11 mouse cellular contexts compared by ENCODE assay signal in genomic region chrX:140857445-140857844, GRCm38 (mm10). TPM values are rescaled to one million over a fixed set of nuclear protein-coding genes. Genes with fewer than 3 reads are reported as not detected.
DNase-seq lines count a peak whose midpoint lies in the region; ATAC-seq and TF ChIP-seq lines count a peak whose summit lies in the region.
"Had no signal": no experiment of that assay in that cellular context is flagged by ENCODE, and none has a peak within 500 bp of the region (broad histone marks: within the 10 kb centered on the region; RNA-seq: fewer than 3 reads in every experiment).

No protein-coding gene starts in this region.

- H3K9ac ChIP-seq in forebrain, embryonic 14.5 days (ENCODE audit: low read length), result no peak overlapping the region
- no peak overlapping the region for H3K9ac ChIP-seq in forebrain, embryonic 13.5 days
- no peak overlapping the region for H3K9ac ChIP-seq in liver, postnatal 0 days (replicated peaks)
- H3K9ac ChIP-seq in liver, embryonic 12.5 days, result no peak overlapping the region

- peak; percentile 49 for TF ChIP-seq CTCF in liver, postnatal 0 days (IDR thresholded peaks at IDR 0.05; ENCODE audit: low read depth)
- TF ChIP-seq CTCF in brain, embryonic 14.5 days (IDR thresholded peaks at IDR 0.05; ENCODE audit: borderline replicate concordance, extremely low read depth, insufficient read depth, insufficient read length), result peak; percentile 36; the same call in 1 of the 2 replicates

- no peak; the same call in 1 of the 2 replicates for ATAC-seq in forebrain, embryonic 14.5 days
- no peak for ATAC-seq in forebrain, embryonic 13.5 days
- ATAC-seq in liver, postnatal 0 days, result no peak
- no peak for ATAC-seq in liver, embryonic 12.5 days
- peak; percentile 57 for ATAC-seq in megakaryocyte progenitor cell, adult 5-6 weeks (replicated peaks; ENCODE audit: poor library complexity)

- no peak overlapping the region for H3K4me3 ChIP-seq in forebrain, embryonic 14.5 days (ENCODE audit: low read depth, low read length)
- no peak overlapping the region for H3K4me3 ChIP-seq in forebrain, embryonic 13.5 days
- no peak overlapping the region for H3K4me3 ChIP-seq in liver, postnatal 0 days (ENCODE audit: low read depth, low read length)
- no peak overlapping the region for H3K4me3 ChIP-seq in liver, embryonic 12.5 days

- peak; percentile 35 for DNase-seq in forebrain, embryonic 14.5 days (ENCODE audit: low spot score)
- no peak for DNase-seq in liver, postnatal 0 days
- DNase-seq in brain, embryonic 14.5 days (ENCODE audit: low read depth), result peak; percentile 29
- no peak for DNase-seq in heart, adult 8-10 months (ENCODE audit: low spot score)
- no peak for DNase-seq in testis, postnatal 14 days (ENCODE audit: low spot score)
- DNase-seq: cerebellum, adult 8-10 months; gastrocnemius, postnatal 25 days had no signal

- WGBS in forebrain, embryonic 14.5 days, result 36% methylated on average over 2 of the region's 2 CpGs
- 42% methylated on average over 2 of the region's 2 CpGs for WGBS in forebrain, embryonic 13.5 days
- whole genome bisulfite sequencing in liver, postnatal 0 days (ENCODE audit: insufficient replicate concordance), result 34% methylated on average over 2 of the region's 2 CpGs
- WGBS in liver, embryonic 12.5 days (ENCODE audit: insufficient replicate concordance), result 26% methylated on average over 2 of the region's 2 CpGs

- H3K9me3 ChIP-seq in forebrain, embryonic 14.5 days (replicated peaks; ENCODE audit: control insufficient read depth, low read length), result no peaks in the 10 kb centered on the region
- no peaks in the 10 kb centered on the region for H3K9me3 ChIP-seq in forebrain, embryonic 13.5 days (replicated peaks)
- H3K9me3 ChIP-seq in liver, postnatal 0 days (ENCODE audit: low read length), result no peaks in the 10 kb centered on the region
- H3K9me3 ChIP-seq in liver, embryonic 12.5 days (replicated peaks), result no peaks in the 10 kb centered on the region

- H3K36me3 ChIP-seq in forebrain, embryonic 14.5 days (ENCODE audit: control insufficient read depth, insufficient read depth, low read length), result no peaks in the 10 kb centered on the region
- no peaks in the 10 kb centered on the region for H3K36me3 ChIP-seq in forebrain, embryonic 13.5 days (ENCODE audit: poor library complexity, severe bottlenecking)
- no peaks in the 10 kb centered on the region for H3K36me3 ChIP-seq in liver, postnatal 0 days (replicated peaks; ENCODE audit: insufficient read depth, low read length)
- no peaks in the 10 kb centered on the region for H3K36me3 ChIP-seq in liver, embryonic 12.5 days

- H3K27ac ChIP-seq in forebrain, embryonic 14.5 days (ENCODE audit: low read depth, low read length), result no peak overlapping the region
- no peak overlapping the region for H3K27ac ChIP-seq in forebrain, embryonic 13.5 days
- H3K27ac ChIP-seq in liver, postnatal 0 days (ENCODE audit: low read depth), result no peak overlapping the region
- H3K27ac ChIP-seq in liver, embryonic 12.5 days, result no peak overlapping the region
- H3K27ac ChIP-seq: macrophage had no signal

- no peak for TF ChIP-seq EP300 in liver, postnatal 0 days (IDR thresholded peaks at IDR 0.05; ENCODE audit: low read depth)

- no peaks in the 10 kb centered on the region for H3K4me1 ChIP-seq in forebrain, embryonic 14.5 days (ENCODE audit: control insufficient read depth, insufficient read depth, low read length)
- no peaks in the 10 kb centered on the region for H3K4me1 ChIP-seq in forebrain, embryonic 13.5 days
- H3K4me1 ChIP-seq in liver, postnatal 0 days (ENCODE audit: insufficient read depth), result no peaks in the 10 kb centered on the region
- no peaks in the 10 kb centered on the region for H3K4me1 ChIP-seq in liver, embryonic 12.5 days

- no peak overlapping the region for H3K4me2 ChIP-seq in forebrain, embryonic 14.5 days (ENCODE audit: low read length)
- no peak overlapping the region for H3K4me2 ChIP-seq in forebrain, embryonic 13.5 days
- H3K4me2 ChIP-seq in liver, postnatal 0 days (ENCODE audit: low read depth, low read length), result no peak overlapping the region
- H3K4me2 ChIP-seq in liver, embryonic 12.5 days, result no peak overlapping the region

- H3K27me3 ChIP-seq in forebrain, embryonic 14.5 days (replicated peaks; ENCODE audit: control insufficient read depth, insufficient read depth, low read length), result no peaks in the 10 kb centered on the region
- no peaks in the 10 kb centered on the region; the same call in 1 of the 2 replicates for H3K27me3 ChIP-seq in forebrain, embryonic 13.5 days
- no peaks in the 10 kb centered on the region for H3K27me3 ChIP-seq in liver, postnatal 0 days (ENCODE audit: insufficient read depth, low read length)
- H3K27me3 ChIP-seq in liver, embryonic 12.5 days (replicated peaks), result peaks cover 3% of the 10 kb centered on the region; the same call in 1 of the 2 replicates

- no peak for TF ChIP-seq POLR2A in brain, embryonic 14.5 days (IDR thresholded peaks at IDR 0.05; ENCODE audit: borderline replicate concordance, extremely low read depth, insufficient read depth, insufficient read length, poor library complexity, severe bottlenecking)

RNA-seq across cellular contexts. Expression of gene Tex13b, which starts 44.2 kb away (rescaled TPM):
- not detected in 2 replicates for polyA plus RNA-seq in forebrain, embryonic 14.5 days (2014; fragmentation: Nextera tagmentation; extraction: Ambion mirVana)
- polyA plus RNA-seq in forebrain, embryonic 13.5 days (2015; fragmentation: Nextera tagmentation; extraction: Ambion mirVana), result not detected in 2 replicates
- polyA plus RNA-seq in liver, postnatal 0 days (2015; fragmentation: Nextera tagmentation; extraction: Ambion mirVana), result not detected in 2 replicates
- not detected in 2 replicates for polyA plus RNA-seq in liver, embryonic 12.5 days (2016; fragmentation: Nextera tagmentation; extraction: Ambion mirVana)
- not detected in 2 replicates for polyA plus RNA-seq in brain, embryonic 14.5 days (2012; rRNA removed)
- total RNA-seq in megakaryocyte progenitor cell, adult 5-6 weeks (2015), result not detected in 2 replicates
- not detected in 2 replicates for total RNA-seq in megakaryocyte progenitor cell, adult 5-6 weeks (2017)
- total RNA-seq in heart, adult 8-10 months (2022), result not detected
- total RNA-seq: gastrocnemius, postnatal 25 days had no signal
- polyA plus RNA-seq: macrophage had no signal

RNA-seq across cellular contexts. Expression of gene Vsig1, which starts 50.0 kb away (rescaled TPM):
- not detected in 2 replicates for polyA plus RNA-seq in forebrain, embryonic 14.5 days (2014; fragmentation: Nextera tagmentation; extraction: Ambion mirVana)
- not detected in 2 replicates for polyA plus RNA-seq in forebrain, embryonic 13.5 days (2015; fragmentation: Nextera tagmentation; extraction: Ambion mirVana)
- polyA plus RNA-seq in liver, postnatal 0 days (2015; fragmentation: Nextera tagmentation; extraction: Ambion mirVana), result not detected in 2 replicates
- 0.07 TPM in 1 of 2 replicates, not detected in the other for polyA plus RNA-seq in liver, embryonic 12.5 days (2016; fragmentation: Nextera tagmentation; extraction: Ambion mirVana)
- polyA plus RNA-seq in brain, embryonic 14.5 days (2012; rRNA removed), result not detected in 2 replicates
- total RNA-seq in megakaryocyte progenitor cell, adult 5-6 weeks (2015), result not detected in 2 replicates
- total RNA-seq in megakaryocyte progenitor cell, adult 5-6 weeks (2017), result not detected in 2 replicates
- not detected for total RNA-seq in heart, adult 8-10 months (2022)
- total RNA-seq: gastrocnemius, postnatal 25 days had no signal
- polyA plus RNA-seq: macrophage had no signal

Comparison
In these comparisons a context has a peak if more than half of its experiments do, and no peak if none do; other contexts are left out.
1. DNase-seq: peak in forebrain, embryonic 14.5 days (single experiment) and brain, embryonic 14.5 days (single experiment); none in liver, postnatal 0 days (single experiment), heart, adult 8-10 months (single experiment) and testis, postnatal 14 days (single experiment).